Mouse (Mus musculus) erythroid progenitor cell, adult 5-6 weeks (primary cell): ENCODE measurements around the gene Cenpb. TPM values are rescaled to one million over a fixed set of nuclear protein-coding genes. Genes with fewer than 3 reads are reported as not detected.

Source experiments
- ATAC-seq: replicated peaks from 2 replicates; pipeline ENCODE4 v1.8.0; 2016; ENCODE audit warnings: moderate number of reproducible peaks, mild to moderate bottlenecking, moderate TSS enrichment, inconsistent platforms; ENCODE audit not compliant: poor library complexity, low FRiP score, severe bottlenecking
- total RNA-seq, 2 experiments: library from RNA; stranded (forward) in 1 of 2; stranded (reverse) in 1 of 2; fragments of 150-400 nt in 1 of 2; fragments of 186-747, 209-891 nt in 1 of 2; gene quantifications; 2 replicates each; pipeline versions ENCODE4 v1.2.3 to v1.2.4; 2015 to 2017; ENCODE audit warnings: low replicate concordance in 2 of 2

Cenpb gene
- total RNA-seq, 2 experiments from 2014 or later = 8.8 to 12.5 TPM

DNA sequence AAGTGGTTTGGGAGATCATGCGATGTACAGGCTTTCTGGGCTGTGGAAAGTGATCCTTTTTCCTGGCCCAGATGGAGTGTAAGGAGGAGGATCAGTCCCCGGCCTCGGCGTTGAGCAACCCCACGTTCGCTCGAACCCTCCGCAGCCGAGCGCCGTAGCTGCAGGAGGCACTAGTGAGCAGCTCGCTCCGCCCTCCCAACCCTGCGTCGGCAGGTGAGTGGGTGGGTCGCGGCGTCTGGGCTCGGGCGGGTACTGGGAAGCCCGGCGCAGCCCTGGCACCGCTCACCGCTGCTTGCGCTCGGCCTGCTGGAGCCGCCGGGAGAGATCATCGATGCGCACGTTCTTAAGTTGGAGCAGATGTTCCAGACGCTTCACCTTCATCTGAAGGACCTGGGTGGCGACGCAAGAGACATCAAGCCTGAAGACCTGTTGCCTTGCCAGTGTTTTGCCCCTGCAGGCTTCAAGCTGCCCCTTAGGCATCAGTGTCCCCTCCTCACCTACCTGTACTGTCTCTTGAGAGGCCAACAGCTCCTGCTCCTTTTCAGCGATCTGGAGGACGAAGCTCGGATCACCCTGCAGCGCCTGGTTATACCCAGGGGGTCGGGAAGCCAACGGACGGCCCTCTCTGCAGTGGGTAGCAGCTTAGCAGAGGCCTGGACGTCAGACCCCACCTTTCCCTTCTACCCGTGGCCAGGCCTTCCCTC is 8.3 kb downstream of the Cenpb start:
- no peak for ATAC-seq

DNA sequence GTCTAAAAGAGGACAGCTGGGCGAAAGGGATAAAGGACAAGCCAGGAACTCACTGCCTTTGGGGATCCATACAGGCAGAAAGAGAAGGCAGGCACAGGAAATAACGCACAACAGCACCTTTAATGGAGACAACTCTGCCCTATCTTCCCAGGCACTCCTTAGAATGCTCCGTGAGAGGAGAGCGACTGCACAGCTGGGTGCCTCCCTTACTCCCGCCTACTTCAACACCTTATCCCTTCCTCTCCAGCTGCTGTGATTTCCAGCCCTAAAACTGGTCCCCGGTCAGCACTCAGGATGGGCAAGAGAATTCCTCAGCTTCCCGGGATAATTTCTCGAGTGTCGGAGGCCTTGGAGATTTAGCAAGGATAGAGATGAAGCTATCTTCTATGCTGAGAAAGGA is 8.9 kb downstream of the Cenpb start:
- ATAC-seq = no peak

DNA sequence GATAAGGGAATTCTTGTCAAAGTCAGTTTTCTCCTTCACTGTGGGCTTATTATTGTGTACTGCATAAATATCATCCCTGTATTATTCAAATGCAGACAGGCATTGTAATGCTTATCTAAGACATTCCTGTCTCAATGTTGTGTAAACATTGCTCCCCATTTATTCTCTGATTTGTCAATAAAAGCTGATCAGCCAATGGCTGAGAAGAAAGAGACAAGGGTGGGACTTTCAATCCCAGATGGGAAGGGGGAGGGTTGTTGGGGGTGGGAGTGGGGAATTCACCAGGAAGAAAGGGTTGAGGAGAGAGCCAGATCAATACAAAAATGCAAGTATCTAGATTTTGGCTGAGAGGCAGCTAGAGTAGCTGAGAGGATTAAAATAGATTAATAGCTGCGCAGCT is 11.0 kb downstream of the Cenpb start:
- no peak for ATAC-seq

DNA sequence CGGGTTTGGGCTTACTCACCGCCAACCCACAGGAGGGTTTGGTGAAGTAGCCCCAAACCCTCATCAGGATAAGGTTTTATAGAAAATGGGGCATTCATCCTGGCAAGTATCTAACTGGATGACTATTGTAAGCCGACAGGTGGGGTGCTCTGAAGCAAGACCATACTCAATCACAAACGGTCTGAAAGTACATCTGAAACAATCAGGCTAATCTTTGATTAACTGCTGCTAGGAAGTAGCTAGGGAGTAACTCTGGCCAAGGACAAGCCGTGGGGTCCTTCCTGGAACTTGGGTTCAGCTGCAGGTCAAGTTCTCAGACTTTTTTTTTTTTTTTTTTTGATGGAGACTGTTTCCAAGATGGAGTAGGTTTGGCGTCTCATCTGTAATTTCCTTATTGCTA is 11.9 kb downstream of the Cenpb start:
- no peak for ATAC-seq

DNA sequence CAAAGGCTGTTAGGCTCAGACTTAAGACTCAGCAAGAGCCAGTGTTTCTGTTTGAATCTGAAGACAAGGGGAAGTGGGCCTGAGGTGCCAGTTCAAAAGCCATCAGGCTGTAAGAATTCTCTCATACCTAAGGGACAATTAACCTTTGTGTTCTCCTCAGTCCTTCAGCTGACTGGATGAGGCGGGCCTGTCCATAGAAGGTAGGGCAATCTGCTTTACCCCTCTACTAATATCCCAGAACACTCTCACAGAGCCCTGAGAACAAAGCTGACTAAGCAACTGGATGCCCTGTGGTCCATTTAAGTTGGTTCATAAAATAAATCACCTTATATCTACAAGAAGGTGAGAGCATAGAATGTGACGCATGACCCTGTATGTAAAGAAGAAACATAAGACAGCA is 13.7 kb downstream of the Cenpb start:
- ATAC-seq = no peak

DNA sequence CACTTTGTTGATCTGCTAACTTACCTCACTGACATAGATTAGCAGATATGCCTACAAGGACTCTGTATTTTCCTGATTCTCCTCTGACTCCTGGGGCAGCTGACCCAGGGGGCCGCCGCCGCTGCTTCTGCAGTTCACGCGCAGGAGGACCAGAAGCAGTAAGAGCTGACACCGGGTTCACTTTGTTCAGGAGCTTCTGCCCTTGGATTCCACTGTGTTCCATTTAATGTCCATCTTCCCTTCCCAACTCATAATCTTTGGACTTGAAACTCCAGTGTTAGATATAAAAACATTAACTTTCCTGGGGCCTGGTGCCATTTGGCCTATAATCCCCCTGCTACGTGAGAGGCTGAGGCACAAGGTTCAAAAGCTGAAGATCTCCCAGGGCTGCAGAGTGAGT is 15.9 kb downstream of the Cenpb start:
- ATAC-seq = no peak

DNA sequence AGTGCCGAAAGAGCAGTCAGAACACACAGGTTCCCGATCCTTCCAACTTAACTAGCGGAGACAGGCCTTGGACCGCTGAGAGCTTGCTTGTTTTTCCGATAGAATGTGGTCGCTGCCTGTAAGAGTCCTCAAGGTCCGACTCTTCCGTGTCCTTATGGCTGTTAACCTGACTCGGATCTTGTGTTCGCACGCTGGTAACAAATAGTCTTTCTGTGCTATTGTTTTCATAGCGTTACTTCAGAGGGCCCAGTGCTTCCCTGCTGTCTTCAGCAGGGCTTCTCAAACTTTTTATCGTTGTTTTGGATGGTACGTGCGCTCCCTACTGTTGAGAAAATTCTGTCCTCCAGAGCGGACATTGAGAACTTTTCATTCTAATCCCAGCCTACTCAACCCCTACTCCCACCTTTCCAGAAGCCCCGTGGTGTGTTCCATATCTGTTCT is 19.2 kb downstream of the Cenpb start:
- ATAC-seq = peak; percentile 16

DNA sequence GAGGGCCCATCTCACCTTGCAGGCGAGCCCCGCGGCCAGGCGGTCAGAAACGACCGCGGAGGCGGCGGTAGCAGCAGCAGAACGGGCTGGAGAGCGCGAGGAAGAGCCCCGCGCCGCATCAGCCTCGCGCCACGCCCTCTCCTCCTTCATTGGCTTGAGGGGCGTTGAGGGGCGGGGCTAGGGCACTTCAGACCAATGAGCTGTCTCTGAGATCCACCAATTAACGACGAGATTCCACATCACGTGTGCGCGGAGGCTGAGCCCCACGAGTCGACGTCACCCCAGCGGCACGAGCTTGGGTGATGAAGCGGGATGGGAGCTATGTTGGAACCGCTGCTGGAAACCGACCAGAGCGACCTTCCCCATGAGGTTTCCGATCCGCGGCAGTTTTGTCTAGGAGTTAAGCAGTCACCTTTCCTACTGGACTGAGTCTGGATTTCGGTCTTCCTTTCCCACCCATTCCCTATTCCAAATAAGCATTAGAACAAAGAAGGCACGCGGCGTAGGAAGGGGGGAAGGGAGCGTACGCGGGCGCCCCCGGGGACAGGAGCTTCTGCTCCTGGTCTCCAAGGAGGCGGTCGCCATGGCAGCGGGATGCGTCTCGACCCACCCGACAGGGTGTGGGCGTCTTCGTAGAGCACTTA is 19.8 kb downstream of the Cenpb start, which contains the start of gene 1700037H04Rik:
TSS of gene 1700037H04Rik (minus strand) at position 144 of the 644 bp plus-strand sequence.
- peak; percentile 91 for ATAC-seq

DNA sequence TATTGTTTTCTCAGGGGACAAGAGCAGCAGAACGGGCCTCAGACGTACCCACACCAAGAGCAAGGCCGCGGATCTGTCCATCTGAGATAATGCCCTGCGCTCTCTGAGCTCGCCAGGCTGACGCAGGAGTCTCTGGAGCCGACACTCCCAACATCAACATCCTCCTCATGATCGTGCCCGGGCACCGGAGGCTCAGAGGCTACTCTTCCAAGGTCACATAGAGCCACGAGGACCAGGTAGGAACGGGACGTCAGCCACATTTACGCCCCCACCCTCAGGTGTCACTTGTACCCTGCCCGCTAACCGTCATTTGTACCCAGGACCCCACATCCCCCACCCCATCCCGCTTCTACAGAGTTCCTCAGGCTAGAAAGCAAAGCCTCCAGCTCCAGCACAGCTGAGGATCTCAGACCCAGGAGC is 20.4 kb downstream of the Cenpb start:
- peak; percentile 76 for ATAC-seq

DNA sequence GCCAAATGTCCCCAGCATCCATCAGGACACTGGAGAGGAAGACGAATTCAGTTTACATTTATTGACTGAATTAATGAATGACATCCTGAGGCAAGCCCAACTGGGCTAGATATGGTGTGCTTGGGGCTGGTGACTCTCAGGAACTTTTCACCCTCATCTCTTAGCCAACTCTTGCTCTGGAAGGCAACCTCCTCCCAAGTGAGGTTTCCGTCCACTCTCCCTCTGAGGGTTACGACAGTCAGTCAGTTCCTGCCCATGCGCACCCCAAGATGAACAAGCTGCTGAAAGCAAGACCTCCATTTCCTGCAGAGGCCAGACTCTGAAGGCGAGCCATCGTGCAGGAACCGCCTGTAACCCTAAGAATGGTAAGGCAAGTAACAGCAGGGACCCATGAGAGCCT is 22.9 kb downstream of the Cenpb start:
- no peak for ATAC-seq

DNA sequence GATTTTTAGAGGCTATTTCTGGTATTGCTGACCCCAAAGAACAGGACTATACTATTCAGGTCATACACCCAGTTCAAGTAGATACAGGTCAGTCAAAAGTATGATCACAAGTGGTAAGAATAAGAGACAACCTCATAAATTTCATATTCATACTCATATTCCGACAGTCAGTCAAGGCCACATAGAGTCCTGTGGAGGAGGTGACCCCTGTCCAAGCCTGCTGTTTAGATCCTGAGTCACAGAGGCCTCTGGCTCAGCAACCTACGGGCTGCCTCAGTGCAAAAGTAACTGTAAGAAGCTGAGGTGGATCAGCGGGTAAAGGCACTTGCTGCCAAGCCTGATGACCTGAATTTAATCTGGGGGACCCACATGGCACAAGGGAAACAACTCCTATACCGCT is 25.8 kb downstream of the Cenpb start:
- no peak for ATAC-seq

DNA sequence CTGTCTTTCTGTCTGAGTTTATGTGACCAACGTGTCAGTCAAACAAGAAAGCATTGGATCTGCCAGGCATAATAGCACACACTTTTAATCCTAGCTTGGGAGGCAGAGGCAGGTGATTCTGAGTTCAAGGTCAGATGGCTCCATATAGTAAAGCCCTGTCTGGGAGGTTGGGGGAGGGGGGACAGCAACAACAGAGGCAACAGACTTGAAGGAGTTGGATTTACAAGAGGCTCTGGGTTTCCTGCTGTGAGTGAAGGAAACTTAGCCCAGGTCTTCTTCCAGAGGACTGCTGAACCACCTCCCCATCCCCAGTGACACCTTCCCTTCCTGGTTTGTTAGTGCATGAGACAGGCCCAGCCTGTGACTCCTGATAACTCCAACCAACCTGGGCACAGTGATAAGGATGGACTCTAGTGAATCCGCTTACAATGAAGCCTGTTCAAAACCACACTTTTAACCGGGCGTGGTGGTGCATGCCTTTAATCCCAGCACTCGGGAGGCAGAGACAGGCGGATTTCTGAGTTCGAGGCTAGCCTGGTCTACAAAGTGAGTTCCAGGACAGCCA is 27.6 kb downstream of the Cenpb start:
- ATAC-seq = peak; percentile 96

DNA sequence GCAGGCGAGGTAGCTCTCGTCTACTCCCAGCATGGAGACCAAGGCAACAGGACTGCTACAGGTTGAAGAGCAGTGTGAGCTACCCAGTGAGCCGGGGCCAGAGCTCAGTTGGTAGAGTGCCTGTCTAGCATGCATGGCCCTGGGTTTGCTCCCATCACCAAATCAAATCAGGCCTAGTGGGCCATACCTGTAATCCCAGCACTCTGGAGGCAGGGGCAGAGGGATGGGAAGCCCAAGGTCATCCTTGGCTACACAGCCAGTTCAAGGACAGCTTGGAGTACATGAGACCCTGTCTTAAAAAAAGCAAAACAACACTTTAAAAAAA is 30.7 kb downstream of the Cenpb start:
- no peak for ATAC-seq

DNA sequence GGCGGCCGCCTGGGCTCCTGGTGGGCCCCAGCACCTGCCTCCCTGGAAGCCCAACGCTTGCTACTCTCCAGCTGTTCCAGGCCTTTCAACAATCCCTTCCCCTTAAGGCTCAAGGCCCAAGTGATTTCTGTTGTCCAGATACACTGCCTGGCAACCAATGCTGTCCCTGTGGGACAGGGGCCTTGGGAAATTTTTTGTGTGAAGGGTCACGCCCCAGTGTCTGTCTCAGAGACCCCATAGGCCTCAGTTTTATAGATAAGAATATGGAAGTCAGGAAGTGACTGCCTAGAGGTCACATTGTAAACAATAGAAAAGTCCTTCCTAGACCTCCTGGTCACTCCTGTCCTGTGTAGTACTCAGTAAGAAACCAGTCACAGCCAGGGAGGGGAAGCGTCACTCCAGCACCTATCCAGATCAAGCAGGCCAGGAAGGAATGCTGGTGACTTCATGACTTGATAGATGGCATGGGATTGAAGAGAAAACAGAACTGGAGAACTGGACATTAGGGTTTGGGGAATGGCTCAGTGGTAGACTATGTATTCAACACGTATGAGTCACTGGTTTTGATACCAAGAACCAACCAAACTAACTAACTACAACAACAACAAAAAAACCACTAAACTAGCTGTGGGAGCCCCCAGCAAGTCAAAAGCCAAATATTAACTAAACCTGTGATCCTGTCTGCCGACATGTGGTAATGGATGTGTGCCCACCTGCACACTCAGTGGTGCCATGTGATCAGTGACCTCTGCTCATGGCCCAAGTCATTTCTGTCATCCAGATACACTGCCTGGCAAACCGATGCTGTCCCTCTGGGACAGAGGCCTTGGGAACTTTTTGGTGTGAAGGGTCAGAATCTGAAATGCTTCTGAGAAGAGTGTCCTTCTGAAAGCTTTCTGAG is 31.3 kb downstream of the Cenpb start:
- no peak for ATAC-seq

DNA sequence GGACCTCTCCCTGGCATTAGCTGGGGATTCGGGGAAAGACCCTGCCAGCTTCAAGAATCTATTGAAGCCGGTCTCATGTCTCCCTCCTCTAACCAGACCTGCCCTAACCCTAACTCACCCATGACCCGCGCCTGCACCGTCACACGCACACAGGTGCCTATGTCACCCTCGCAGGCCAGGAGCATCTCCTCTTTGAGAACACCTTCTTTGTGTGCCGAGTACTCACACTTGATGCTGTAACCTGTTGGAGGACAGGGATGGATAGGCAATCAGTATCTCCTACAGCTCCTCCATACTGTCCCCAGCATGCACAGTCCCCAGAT is 32.9 kb downstream of the Cenpb start:
- no peak for ATAC-seq

DNA sequence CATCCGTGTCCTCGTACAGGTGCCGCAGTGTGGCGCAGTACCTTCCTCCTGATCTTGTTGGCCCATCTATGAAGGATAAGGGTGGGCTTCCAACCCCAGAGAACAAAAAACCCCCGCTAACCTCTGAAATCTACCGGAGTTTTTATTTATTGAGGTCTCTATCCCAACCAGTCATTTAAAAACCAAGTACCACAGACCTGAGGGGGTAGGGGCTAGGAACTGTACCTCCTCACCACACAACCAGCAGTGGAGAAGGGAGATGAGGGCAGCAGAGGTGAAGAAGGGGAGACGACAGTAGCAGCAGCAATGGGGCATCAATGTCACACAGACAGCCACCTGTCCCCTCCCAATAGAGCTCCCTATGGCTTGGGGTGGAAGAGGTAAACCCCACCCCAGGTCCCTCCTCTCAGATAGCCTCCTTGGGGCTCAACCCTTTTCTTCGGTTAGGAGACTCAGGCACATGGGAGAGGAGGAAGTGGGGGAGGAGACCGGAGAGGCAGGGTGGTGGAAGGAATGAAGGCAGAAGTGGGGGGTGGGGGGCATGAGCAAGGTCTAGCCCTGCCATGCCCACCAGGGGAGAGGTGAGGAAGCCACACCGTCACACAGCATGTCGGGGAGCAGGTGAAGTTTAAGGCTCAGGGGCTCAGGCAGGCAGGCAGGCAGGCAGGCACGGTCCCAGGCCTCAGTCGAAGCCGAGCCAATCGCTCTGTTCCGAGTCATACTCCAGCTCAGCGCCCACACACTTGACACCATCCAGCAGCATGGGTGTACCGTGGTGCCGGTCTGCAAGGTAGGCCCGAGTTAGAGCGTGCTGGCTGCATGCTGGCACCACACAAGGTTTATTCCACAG is 33.4 kb downstream of the Cenpb start:
- ATAC-seq = no peak

DNA sequence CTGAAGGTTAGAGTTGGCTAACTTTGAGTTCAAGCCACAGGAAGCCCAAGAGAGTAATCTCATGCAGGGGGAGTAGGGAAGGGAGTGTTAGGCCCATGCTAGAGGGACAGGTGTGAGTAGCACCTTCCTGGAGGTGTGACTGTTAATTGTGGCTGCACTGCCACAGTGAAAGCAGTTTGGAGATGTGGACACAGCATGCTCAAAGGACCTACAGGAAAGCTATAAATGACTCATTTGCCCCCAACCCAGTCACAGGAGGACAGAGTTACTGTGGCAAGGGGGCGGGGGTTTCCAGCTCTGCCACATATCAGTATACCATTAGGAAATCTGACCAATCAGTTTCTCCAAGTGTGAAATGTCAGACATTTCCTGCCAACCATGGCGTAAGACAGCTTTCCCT is 34.3 kb downstream of the Cenpb start:
- ATAC-seq = no peak

DNA sequence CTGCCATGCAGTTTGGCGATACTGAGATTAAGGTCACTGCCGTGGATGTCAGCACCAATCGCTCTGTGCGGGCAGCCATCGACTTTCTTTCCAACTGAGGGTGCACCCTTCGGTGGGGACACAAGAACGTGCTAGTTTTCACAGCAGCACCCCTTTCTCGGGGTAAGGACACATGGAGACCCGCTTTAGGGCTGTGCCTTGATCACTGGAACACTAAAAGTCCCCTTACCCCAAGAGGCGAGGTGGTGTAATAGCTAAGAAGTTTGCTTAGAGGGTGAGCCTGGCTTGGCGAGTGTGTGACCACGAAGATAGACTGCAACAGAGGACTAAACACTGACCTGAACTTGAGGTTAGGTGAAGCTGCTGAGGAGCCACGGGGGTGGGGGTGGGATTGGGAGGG is 34.7 kb downstream of the Cenpb start:
- ATAC-seq = no peak

DNA sequence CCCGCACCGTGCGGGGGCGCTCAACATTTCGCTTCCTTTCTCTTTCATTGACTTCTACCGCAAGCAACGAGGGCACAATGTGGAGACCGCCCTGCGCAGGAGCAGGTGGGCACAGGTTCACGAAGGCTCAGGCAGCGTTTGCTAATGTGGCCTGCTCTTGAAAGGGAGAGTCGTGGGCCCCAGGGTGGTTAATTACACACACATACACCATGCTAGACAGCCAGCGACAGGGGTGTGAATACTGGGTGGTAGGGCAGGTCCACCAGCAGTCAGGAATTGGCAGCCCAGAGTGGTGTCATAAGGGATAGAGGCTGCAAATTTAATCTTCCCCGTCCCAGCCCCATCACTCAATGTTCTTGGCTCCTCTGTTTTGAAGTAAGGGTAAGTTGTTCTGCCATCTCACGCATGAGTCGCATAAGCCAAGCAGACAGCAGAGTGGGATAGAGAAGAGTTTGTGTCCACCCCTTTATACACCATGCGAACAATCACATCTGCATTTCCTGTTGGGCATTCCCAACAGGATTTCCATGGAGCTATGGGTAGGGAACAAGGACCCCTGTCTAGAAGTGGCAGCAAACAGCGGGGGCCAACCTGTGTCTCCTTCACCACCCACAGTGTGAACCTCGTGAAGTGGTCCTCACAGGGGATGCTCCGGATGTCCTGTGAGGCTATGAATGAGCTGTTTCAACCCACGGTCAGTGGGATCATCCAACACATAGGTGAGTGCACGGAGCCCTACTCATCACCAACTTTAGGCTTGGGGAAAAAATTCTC is 36.7 kb downstream of the Cenpb start:
- ATAC-seq = peak; percentile 8
